Mouse (Mus musculus): ENCODE data around the gene Zcchc7.
"Not testable (repeated sequence)": the region's sequence is repeated elsewhere in the genome, so short reads cannot be mapped to it uniquely, and the experiment has no call there.

Zcchc7 gene

GRCm38 (mm10) chr4:44757131-44757530 is 1.5 kb downstream of the Zcchc7 start:
- not testable (repeated sequence) for DNase-seq (ENCODE audit: low spot score)

- DNase-seq (ENCODE audit: low spot score), result no peak
These were observed 19.2 kb downstream of the Zcchc7 start for GRCm38 (mm10) chr4:44774890-44775289.

GRCm38 (mm10) chr4:44776651-44777050 is 21.0 kb downstream of the Zcchc7 start:
- no peak for DNase-seq (ENCODE audit: low spot score)

- DNase-seq (ENCODE audit: low spot score), result no peak
These were observed 21.4 kb downstream of the Zcchc7 start for GRCm38 (mm10) chr4:44777101-44777500.

- no peak for DNase-seq (ENCODE audit: low spot score)
These were observed 22.0 kb downstream of the Zcchc7 start for GRCm38 (mm10) chr4:44777711-44778110.

GRCm38 (mm10) chr4:44778316-44778715 is 22.6 kb downstream of the Zcchc7 start:
- no peak for DNase-seq (ENCODE audit: low spot score)

GRCm38 (mm10) chr4:44780462-44781157 is 24.9 kb downstream of the Zcchc7 start:
- no peak for DNase-seq (ENCODE audit: low spot score)

- no peak for DNase-seq (ENCODE audit: low spot score)
These were observed 25.8 kb downstream of the Zcchc7 start for GRCm38 (mm10) chr4:44781494-44781893.

GRCm38 (mm10) chr4:44783566-44784292 is 28.1 kb downstream of the Zcchc7 start:
- DNase-seq (ENCODE audit: low spot score), result no peak

- DNase-seq (ENCODE audit: low spot score), result peak; percentile 27
These were observed 57.2 kb downstream of the Zcchc7 start for GRCm38 (mm10) chr4:44812855-44813254.

- peak; percentile 64 for DNase-seq (ENCODE audit: low spot score)
These were observed 58.1 kb downstream of the Zcchc7 start for GRCm38 (mm10) chr4:44813770-44814169.

GRCm38 (mm10) chr4:44816584-44816983 is 60.9 kb downstream of the Zcchc7 start:
- DNase-seq (ENCODE audit: low spot score), result no peak

- no peak for DNase-seq (ENCODE audit: low spot score)
These were observed 74.9 kb downstream of the Zcchc7 start for GRCm38 (mm10) chr4:44830609-44831008.

- DNase-seq (ENCODE audit: low spot score), result no peak
These were observed 96.2 kb downstream of the Zcchc7 start for GRCm38 (mm10) chr4:44851835-44852251.

GRCm38 (mm10) chr4:44871591-44871990 is 115.9 kb downstream of the Zcchc7 start:
- DNase-seq (ENCODE audit: low spot score), result no peak

GRCm38 (mm10) chr4:44872048-44872447 is 116.4 kb downstream of the Zcchc7 start:
- no peak for DNase-seq (ENCODE audit: low spot score)

- no peak for DNase-seq (ENCODE audit: low spot score)
These were observed 124.5 kb downstream of the Zcchc7 start for GRCm38 (mm10) chr4:44880065-44880623.

- DNase-seq (ENCODE audit: low spot score), result no peak
These were observed 130.5 kb downstream of the Zcchc7 start for GRCm38 (mm10) chr4:44886143-44886542.

GRCm38 (mm10) chr4:44891344-44891743 is 135.7 kb downstream of the Zcchc7 start:
- no peak for DNase-seq (ENCODE audit: low spot score)

- DNase-seq (ENCODE audit: low spot score), result no peak
These were observed 150.1 kb downstream of the Zcchc7 start for GRCm38 (mm10) chr4:44905651-44906271.

- no peak for DNase-seq (ENCODE audit: low spot score)
These were observed 150.7 kb downstream of the Zcchc7 start for GRCm38 (mm10) chr4:44906399-44906798.

- no peak for DNase-seq (ENCODE audit: low spot score)
These were observed 154.4 kb downstream of the Zcchc7 start for GRCm38 (mm10) chr4:44910065-44910464.

- no peak for DNase-seq (ENCODE audit: low spot score)
These were observed 155.2 kb downstream of the Zcchc7 start for GRCm38 (mm10) chr4:44910857-44911256.
